Mouse (Mus musculus) C2C12 (cell line): ENCODE results near the gene 1700008O03Rik.

ENCODE experiments used
- CEBPB ChIP-seq: IDR thresholded peaks from one replicate; pipeline ENCODE4 v1.6.1; 2011; ENCODE audit warnings: low read depth, mild to moderate bottlenecking, control low read depth, moderate library complexity
- CTCF ChIP-seq: IDR thresholded peaks from one replicate; pipeline ENCODE4 v1.5.1; 2011; ENCODE audit not compliant: control insufficient read depth, insufficient read depth, insufficient read length
- MAX ChIP-seq: IDR thresholded peaks from one replicate; pipeline ENCODE4 v1.6.1; 2011; ENCODE audit warnings: mild to moderate bottlenecking, control low read depth
- MYOD1 ChIP-seq: IDR thresholded peaks from one replicate; pipeline ENCODE4 v1.6.1; 2011; ENCODE audit warnings: low read depth; ENCODE audit not compliant: control insufficient read depth, insufficient read length
- MYOG ChIP-seq: IDR thresholded peaks from one replicate; pipeline ENCODE4 v1.6.1; 2011; ENCODE audit not compliant: control insufficient read depth, insufficient read length; ENCODE audit errors: extremely low read depth
- USF1 ChIP-seq: IDR thresholded peaks from one replicate; pipeline ENCODE4 v1.6.1; 2011; ENCODE audit warnings: low read depth, mild to moderate bottlenecking, control low read depth, moderate library complexity

DNA sequence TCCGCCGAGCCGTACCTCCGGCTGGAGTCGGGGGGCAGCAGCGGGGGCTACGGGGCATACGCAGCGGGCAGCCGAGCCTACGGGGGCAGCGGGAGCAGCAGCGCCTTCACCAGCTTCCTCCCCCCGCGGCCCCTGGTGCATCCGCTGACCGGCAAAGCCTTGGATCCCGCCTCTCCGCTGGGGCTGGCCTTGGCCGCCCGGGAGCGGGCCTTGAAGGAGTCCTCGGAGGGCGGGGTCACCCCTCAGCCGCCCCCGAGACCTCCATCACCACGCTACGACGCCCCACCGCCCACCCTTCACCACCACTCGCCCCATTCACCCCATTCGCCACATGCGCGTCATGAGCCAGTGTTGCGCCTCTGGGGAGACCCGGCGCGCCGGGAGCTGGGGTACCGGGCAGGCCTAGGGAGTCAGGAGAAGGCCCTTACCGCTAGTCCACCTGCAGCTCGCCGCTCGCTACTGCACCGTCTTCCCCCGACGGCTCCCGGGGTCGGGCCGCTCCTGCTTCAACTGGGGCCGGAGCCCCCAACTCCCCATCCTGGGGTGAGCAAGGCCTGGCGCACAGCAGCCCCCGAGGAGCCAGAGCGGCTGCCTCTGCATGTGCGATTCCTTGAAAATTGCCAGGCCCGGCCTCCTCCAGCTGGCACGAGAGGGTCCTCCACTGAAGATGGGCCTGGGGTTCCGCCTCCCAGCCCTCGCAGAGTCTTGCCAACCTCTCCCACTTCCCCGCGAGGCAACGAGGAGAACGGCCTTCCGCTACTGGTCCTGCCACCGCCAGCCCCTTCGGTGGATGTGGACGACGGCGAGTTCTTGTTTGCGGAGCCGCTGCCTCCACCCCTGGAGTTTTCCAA lies 32.6 kb downstream of the 1700008O03Rik start:
- TF ChIP-seq CTCF (no peak), MAX (no peak), USF1 (no peak), MYOG (no peak), CEBPB (no peak), MYOD1 (no peak)
